Mouse (Mus musculus) T-cell, adult 2 months (primary cell): ENCODE data around the gene Med22.
A peak's percentile ranks its signal among the peaks of the same experiment; 100 is the strongest.
"Not testable (repeated sequence)": the region's sequence is repeated elsewhere in the genome, so short reads cannot be mapped to it uniquely, and the experiment has no call there.

Source experiments
- DNase-seq: peaks from one replicate; pipeline ENCODE4 v3.0.0; 2022; ENCODE audit warnings: low spot score

The Med22 gene

GRCm38 (mm10) chr2:26916738-26917137 lies 6.3 kb upstream of the Med22 start:
- DNase-seq = no peak

- DNase-seq = peak; percentile 87
These were observed 5.7 kb upstream of the Med22 start, which contains the start of the genes Surf2 and Surf1 for GRCm38 (mm10) chr2:26915927-26916728. Gene Surf2 (plus strand): TSS chr2:26916367. Gene Surf1 (minus strand): TSS chr2:26916530.

- no peak for DNase-seq
These were observed 3.9 kb upstream of the Med22 start for GRCm38 (mm10) chr2:26914148-26914941.

GRCm38 (mm10) chr2:26913416-26914147 lies 3.1 kb upstream of the Med22 start:
- DNase-seq = no peak

- DNase-seq = no peak
These were observed 1.8 kb upstream of the Med22 start for GRCm38 (mm10) chr2:26912253-26912770.

GRCm38 (mm10) chr2:26910994-26911765 lies 703 bp upstream of the Med22 start:
- no peak for DNase-seq

GRCm38 (mm10) chr2:26909387-26909784 lies 1.1 kb downstream of the Med22 start:
- DNase-seq = no peak

GRCm38 (mm10) chr2:26908710-26909386 lies 1.6 kb downstream of the Med22 start:
- DNase-seq = peak; percentile 15

- DNase-seq = no peak
These were observed 3.4 kb downstream of the Med22 start for GRCm38 (mm10) chr2:26907109-26907508.

- no peak for DNase-seq
These were observed 4.0 kb downstream of the Med22 start for GRCm38 (mm10) chr2:26906431-26906830.

GRCm38 (mm10) chr2:26905936-26906335 lies 4.5 kb downstream of the Med22 start:
- no peak for DNase-seq

- DNase-seq = no peak
These were observed 7.2 kb downstream of the Med22 start for GRCm38 (mm10) chr2:26903311-26903710.

- DNase-seq = peak; percentile 99
These were observed 7.8 kb downstream of the Med22 start, which contains the start of gene Surf6 for GRCm38 (mm10) chr2:26902467-26903220. Gene Surf6 (minus strand): TSS chr2:26902879.

GRCm38 (mm10) chr2:26901834-26902400 lies 8.6 kb downstream of the Med22 start:
- peak; percentile 13 for DNase-seq

GRCm38 (mm10) chr2:26900731-26901130 lies 9.7 kb downstream of the Med22 start:
- DNase-seq = no peak

GRCm38 (mm10) chr2:26895898-26896297 lies 14.6 kb downstream of the Med22 start:
- DNase-seq = no peak

- DNase-seq = not testable (repeated sequence)
These were observed 24.3 kb downstream of the Med22 start for GRCm38 (mm10) chr2:26886170-26886569.

GRCm38 (mm10) chr2:26885541-26885940 lies 24.9 kb downstream of the Med22 start:
- not testable (repeated sequence) for DNase-seq

GRCm38 (mm10) chr2:26878571-26878970 lies 31.9 kb downstream of the Med22 start:
- no peak for DNase-seq
